Mouse (Mus musculus): ENCODE data around the gene Anapc13.

The Anapc13 gene

GRCm38 (mm10) chr9:102631589-102632147 lies 5.6 kb downstream of the Anapc13 start:
- DNase-seq (ENCODE audit: low spot score): no peak

- no peak for DNase-seq (ENCODE audit: low spot score)
Measured at GRCm38 (mm10) chr9:102632173-102632572, 6.1 kb downstream of the Anapc13 start.

- no peak for DNase-seq (ENCODE audit: low spot score)
Measured at GRCm38 (mm10) chr9:102632923-102633537, 6.9 kb downstream of the Anapc13 start.

- no peak for DNase-seq (ENCODE audit: low spot score)
Measured at GRCm38 (mm10) chr9:102634453-102634852, 8.4 kb downstream of the Anapc13 start.

GRCm38 (mm10) chr9:102636553-102636952 lies 10.5 kb downstream of the Anapc13 start:
- no peak for DNase-seq (ENCODE audit: low spot score)

GRCm38 (mm10) chr9:102637115-102637514 lies 11.0 kb downstream of the Anapc13 start:
- DNase-seq (ENCODE audit: low spot score): no peak

- DNase-seq (ENCODE audit: low spot score): no peak
Measured at GRCm38 (mm10) chr9:102638963-102639362, 12.9 kb downstream of the Anapc13 start.

GRCm38 (mm10) chr9:102639510-102639909 lies 13.4 kb downstream of the Anapc13 start:
- no peak for DNase-seq (ENCODE audit: low spot score)

- no peak for DNase-seq (ENCODE audit: low spot score)
Measured at GRCm38 (mm10) chr9:102641531-102641930, 15.4 kb downstream of the Anapc13 start.

- DNase-seq (ENCODE audit: low spot score): no peak
Measured at GRCm38 (mm10) chr9:102643071-102643485, 17.0 kb downstream of the Anapc13 start.

- DNase-seq (ENCODE audit: low spot score): peak; percentile 78
Measured at GRCm38 (mm10) chr9:102643486-102644101, 17.5 kb downstream of the Anapc13 start.

GRCm38 (mm10) chr9:102645119-102645695 lies 19.1 kb downstream of the Anapc13 start:
- DNase-seq (ENCODE audit: low spot score): no peak

- DNase-seq (ENCODE audit: low spot score): no peak
Measured at GRCm38 (mm10) chr9:102647010-102647409, 20.9 kb downstream of the Anapc13 start.

- peak; percentile 27 for DNase-seq (ENCODE audit: low spot score)
Measured at GRCm38 (mm10) chr9:102649917-102650527, 23.9 kb downstream of the Anapc13 start.

- no peak for DNase-seq (ENCODE audit: low spot score)
Measured at GRCm38 (mm10) chr9:102650637-102651036, 24.5 kb downstream of the Anapc13 start.

- DNase-seq (ENCODE audit: low spot score): no peak
Measured at GRCm38 (mm10) chr9:102651199-102651720, 25.2 kb downstream of the Anapc13 start.

GRCm38 (mm10) chr9:102656355-102657095 lies 30.4 kb downstream of the Anapc13 start:
- DNase-seq (ENCODE audit: low spot score): no peak

- no peak for DNase-seq (ENCODE audit: low spot score)
Measured at GRCm38 (mm10) chr9:102668115-102668514, 42.0 kb downstream of the Anapc13 start.

GRCm38 (mm10) chr9:102668906-102669305 lies 42.8 kb downstream of the Anapc13 start:
- DNase-seq (ENCODE audit: low spot score): no peak

GRCm38 (mm10) chr9:102673381-102673780 lies 47.3 kb downstream of the Anapc13 start:
- no peak for DNase-seq (ENCODE audit: low spot score)

GRCm38 (mm10) chr9:102675922-102676321 lies 49.8 kb downstream of the Anapc13 start:
- DNase-seq (ENCODE audit: low spot score): no peak

- DNase-seq (ENCODE audit: low spot score): no peak
Measured at GRCm38 (mm10) chr9:102681470-102681869, 55.4 kb downstream of the Anapc13 start.

Data from yolk sac, embryonic 10.5 days (tissue).